Mouse (Mus musculus) retina, postnatal 1 day (tissue): ENCODE results near the gene Ube4b.

Experiments
- DNase-seq: peaks from one replicate; pipeline ENCODE4 v3.0.0-alpha.2; 2012

Ube4b gene

DNA sequence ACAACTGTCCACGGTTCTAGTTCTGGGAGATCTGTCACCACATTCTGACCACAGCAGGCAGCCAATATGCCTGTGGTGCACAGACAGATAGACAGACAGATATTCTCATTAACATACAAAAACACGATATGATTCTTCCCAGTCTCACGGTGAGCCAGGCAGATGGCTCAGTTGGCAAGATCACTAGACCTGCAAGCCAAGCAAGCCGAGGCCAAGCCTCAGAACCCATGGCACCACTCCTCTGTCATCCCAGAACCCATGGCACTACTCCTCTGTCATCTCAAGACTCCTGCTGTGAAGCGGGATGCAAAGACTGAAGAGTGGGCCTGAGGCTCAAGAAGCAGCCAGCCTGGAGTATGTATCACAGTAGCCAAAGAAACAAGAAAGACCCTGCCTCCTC is 3.0 kb upstream of the Ube4b start:
- no peak for DNase-seq

DNA sequence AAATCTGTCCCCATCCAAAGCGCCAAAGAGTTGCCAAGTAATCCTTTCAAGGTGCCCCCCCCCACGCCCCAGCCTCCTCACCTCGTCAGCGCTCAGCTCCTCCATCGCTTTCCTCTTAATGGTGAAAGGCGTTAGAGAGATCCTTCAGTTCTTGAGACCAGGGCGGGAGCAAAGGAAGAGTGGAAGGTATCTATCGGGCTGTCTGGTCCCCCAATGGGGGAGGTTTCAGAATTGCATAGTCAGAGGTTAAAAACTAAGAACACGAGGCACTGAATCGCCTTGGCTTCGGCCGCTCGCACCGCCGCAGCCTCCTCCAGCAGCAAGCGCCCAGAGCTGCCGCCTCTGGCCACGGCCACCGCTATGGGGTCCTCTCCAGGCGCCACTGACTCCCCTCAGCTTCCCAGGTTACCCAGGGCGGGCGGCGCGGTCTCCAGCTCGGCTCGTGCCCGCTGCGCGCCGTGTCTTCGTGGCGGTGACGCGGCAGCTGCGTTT is 702 bp downstream of the Ube4b start:
- DNase-seq: no peak

GRCm38 (mm10) chr4:149424755-149425154 is 1.8 kb downstream of the Ube4b start:
- DNase-seq: no peak

- DNase-seq: no peak
Observed at GRCm38 (mm10) chr4:149417854-149418365, 8.6 kb downstream of the Ube4b start.

DNA sequence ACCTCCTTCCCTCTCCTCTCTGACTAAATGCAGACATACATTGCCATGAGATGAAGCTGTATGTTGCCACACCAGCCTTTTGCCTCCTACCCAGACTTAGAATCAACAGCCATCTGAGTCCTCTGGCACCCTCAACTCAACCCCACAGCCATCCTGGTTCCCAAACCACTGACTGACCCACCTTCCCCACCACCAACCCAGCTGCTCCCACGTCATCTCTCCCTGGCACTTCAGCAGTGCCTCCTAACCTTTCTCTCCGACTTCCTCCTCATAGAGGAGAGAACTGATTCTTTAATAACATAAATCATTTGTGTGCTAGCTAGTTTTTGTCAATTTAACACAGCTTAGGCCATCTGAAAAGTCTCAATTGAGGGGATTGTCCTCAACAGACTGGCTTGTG is 9.6 kb downstream of the Ube4b start:
- DNase-seq: no peak

GRCm38 (mm10) chr4:149416417-149416816 is 10.1 kb downstream of the Ube4b start:
- no peak for DNase-seq

DNA sequence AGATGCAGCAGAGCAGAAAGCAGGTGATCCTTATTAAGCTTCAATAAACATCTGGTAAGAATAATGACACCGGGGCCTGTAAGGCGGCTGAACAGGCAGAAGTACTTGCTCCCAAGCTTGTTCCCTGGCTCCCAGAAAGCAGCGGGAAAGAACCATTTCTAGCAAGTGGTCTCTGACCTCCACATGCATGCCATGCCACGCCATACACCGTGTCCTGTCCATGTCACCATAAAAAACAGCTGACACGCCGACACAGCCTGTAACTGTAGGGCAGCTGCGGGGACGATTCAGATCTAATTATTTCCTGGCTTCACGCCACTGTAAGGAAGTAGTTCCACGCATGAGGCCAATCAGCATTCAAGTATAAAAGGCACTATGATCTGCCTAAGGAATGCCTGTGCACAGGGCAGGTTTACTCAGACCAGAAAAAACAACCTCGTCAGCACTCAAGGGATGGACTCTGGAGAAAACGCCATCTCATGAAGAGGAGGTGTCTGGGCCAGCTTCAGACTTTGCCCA is 10.8 kb downstream of the Ube4b start:
- DNase-seq: peak; percentile 60

DNA sequence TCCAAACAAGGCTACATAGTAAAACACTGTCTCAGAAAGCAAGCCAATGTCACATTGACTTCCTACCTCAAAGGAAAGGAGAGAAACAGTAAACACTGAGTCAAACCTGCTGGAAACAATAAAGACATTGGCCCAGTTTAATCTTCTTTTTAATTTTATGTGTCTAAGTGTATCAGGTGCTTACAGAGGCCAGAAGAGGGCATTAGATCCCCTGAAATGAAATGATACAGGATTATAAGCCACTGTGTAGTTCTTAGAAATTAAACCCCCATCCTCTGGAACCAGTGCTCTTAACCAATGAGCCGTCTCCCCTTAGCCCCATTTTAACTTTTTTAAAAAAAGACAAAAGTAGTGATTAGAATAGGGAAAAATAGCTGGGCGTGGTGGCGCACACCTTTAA is 12.3 kb downstream of the Ube4b start:
- no peak for DNase-seq

GRCm38 (mm10) chr4:149409759-149410158 is 16.8 kb downstream of the Ube4b start:
- DNase-seq: no peak

DNA sequence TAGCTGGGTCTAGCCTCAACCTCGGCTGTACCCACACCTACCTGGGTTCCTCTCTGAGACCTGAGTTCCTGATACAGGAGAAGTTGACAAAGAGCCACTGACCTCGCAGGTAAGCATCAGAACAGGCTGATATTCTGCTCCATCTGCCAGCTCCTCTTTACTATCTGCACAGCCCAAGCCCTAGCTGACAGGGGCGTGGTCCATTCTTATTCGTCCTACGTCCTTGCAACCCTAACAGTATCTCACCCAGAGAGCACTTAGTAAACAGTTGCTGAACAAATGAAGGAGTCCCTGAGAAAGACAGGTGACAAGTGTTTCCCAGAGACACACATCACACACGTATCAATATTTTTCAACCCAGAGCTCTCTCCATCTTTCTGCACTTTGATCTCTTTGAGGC is 18.2 kb downstream of the Ube4b start:
- DNase-seq: no peak

- DNase-seq: no peak
Observed at GRCm38 (mm10) chr4:149407461-149407860, 19.1 kb downstream of the Ube4b start.

GRCm38 (mm10) chr4:149405713-149406443 is 20.7 kb downstream of the Ube4b start:
- no peak for DNase-seq

DNA sequence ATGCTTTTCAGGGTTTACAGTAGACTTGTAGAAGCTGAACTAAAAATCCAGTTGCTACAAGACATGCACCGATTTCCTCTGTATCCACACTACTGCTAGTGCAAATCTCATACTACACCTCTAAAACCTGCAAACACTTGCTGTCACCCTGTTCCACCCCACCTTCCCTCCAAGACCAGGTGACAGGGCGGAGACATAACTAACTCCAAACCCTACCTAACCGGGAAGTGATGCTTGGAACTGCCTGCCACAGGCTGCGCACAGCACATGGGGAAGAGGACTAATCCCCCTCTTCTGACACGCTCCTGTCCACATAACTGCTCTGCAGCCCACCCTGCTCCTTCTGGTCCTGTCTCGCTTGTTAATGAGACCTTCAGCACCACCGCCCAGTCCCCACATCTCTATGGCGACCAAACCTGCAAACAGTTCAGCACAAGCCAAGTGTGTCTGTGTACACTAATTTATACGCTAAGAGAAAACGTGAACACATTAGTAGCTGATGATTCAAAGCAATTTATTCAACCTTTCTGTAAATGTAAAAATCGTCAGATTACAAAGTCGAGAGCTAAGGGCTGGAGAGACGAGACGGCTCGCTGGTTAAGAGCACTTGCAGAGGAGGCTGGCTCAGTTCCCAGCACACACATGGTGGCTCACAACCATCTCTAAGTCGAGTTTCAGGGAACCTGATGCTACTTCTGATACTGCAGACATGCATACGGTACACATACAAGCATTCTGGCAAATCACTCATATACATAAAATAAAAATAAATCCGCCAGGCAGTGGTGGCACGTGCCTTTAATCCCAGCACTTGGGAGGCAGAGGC is 21.7 kb downstream of the Ube4b start:
- no peak for DNase-seq

GRCm38 (mm10) chr4:149403037-149403436 is 23.5 kb downstream of the Ube4b start:
- DNase-seq: no peak

DNA sequence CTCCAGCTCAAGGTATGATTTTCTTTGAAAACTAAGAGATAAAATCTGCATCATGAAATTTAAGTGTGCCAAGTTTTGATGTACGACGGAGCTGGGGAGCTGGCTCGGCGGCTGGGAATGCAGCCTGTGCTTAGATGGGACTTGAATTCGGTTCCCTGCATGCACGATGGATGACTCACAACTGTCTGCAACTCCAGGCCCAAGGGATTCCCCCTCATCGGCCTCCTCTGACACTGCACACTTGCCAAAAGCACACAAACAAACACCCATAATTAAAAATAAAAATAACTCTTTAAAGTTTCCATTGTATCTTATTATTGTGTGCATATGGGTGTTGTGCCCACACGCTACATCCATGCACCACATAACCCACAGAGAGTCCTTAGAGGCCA is 25.0 kb downstream of the Ube4b start:
- no peak for DNase-seq

- no peak for DNase-seq
Observed at GRCm38 (mm10) chr4:149400878-149401590, 25.5 kb downstream of the Ube4b start.

DNA sequence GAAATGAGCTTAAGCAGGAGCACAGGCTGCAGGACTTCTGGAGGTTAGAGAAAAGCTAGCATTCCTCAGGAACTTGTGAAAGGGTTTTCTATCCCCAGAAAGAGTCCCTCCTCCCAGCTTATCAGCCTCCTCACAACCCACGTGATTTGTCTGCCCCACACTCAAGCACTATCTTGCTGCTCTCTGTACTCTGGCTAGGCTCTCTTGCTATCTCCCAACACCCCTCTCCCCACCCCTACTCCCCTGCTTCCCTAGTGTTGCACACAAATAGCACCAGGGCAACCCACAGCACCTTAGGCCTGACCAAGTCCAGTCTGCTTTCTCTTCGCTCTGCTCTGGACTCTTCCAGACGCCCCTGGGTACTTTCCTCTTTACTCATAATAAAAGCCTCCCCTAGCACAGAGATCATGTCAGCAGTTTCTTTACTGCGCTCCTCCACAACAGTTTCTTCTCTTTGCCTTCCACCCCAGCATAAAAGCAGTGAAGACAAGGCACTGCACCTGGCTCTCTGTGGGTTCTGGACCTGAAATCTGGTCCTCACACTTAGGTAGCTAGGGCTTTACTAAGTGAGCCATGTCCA is 27.1 kb downstream of the Ube4b start:
- no peak for DNase-seq

- no peak for DNase-seq
Observed at GRCm38 (mm10) chr4:149398181-149398735, 28.3 kb downstream of the Ube4b start.

- no peak for DNase-seq
Observed at GRCm38 (mm10) chr4:149396433-149397306, 29.9 kb downstream of the Ube4b start.

DNA sequence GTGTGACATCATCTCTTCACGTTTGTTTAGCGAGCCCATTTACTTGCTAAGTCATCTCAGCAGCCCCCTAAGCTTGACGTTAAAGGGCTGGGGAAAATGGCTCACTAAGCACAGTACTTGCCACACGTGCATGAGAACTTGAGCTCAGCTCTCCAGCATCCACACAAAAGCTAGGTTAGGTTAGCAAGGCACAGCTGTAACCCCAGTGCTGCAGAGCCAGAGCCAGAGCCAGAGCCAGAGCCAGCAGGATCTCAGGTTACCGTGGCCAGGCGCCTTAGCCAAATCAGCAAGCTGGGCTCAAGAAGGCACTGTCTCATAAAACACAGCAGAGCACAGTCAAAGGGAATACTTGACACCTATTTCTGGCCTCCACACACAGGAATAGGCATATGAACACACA is 31.0 kb downstream of the Ube4b start:
- DNase-seq: no peak

DNA sequence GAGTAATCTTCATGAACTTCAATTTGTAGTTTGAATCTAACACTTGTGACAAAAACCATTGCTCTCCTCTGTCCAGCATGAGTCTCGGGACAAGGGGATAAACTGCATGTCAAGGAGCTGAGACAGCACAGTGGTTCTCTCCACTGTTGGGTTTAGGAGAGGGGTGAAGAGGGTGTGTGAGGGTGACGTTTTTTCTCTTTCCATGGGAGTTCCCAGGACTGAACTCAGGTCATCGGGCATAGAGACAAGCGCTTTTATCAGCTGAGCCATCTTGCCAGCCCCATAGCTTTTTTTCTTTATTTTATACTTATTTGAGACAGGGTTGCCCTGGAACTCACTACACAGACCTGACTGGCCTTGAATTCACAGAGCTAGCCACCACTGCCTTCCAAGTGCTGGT is 32.3 kb downstream of the Ube4b start:
- DNase-seq: no peak
